Mouse (Mus musculus) adrenal gland (tissue): ENCODE results near the gene Osbpl6.

ENCODE experiments used
- intact Hi-C: fragments of 180-260 bp; cut with DNase I; formaldehyde crosslinking; loops from one replicate; pipeline ENCODE4 v1.15.1; 2025
- microRNA-seq, 2 experiments: library from miRNA; unstranded; fragments of <30 nt; microRNA quantifications; one replicate each; pipeline ENCODE4; 2019

The Osbpl6 gene

GRCm38 (mm10) chr2:76631600-76631999, 225.3 kb downstream of the Osbpl6 start:
- intact Hi-C loops, result no loop called here

GRCm38 (mm10) chr2:76639637-76640036, 233.3 kb downstream of the Osbpl6 start:
- intact Hi-C loops, result no loop called here

DNA sequence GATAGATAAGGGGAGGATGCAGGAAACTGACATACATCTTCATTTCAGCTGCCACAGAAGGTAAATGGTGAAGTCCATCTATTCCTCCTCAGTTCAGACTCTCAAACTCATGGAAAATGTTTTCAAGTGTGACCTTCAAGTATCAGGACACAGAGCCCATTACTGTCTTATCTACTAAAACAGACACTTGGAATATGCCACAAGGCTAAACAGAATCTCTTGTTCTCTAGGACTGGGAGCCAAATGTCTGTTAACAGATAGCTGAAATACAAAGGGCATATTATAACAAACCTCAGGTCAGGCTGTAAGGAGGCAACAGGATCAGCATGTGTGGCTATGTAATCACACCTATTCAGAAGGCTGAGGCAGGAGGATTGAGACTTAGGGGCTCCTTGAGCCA, 237.5 kb downstream of the Osbpl6 start:
- intact Hi-C loops, result no loop called here

GRCm38 (mm10) chr2:76647441-76647869, 241.1 kb downstream of the Osbpl6 start:
- intact Hi-C loops, result no loop called here

DNA sequence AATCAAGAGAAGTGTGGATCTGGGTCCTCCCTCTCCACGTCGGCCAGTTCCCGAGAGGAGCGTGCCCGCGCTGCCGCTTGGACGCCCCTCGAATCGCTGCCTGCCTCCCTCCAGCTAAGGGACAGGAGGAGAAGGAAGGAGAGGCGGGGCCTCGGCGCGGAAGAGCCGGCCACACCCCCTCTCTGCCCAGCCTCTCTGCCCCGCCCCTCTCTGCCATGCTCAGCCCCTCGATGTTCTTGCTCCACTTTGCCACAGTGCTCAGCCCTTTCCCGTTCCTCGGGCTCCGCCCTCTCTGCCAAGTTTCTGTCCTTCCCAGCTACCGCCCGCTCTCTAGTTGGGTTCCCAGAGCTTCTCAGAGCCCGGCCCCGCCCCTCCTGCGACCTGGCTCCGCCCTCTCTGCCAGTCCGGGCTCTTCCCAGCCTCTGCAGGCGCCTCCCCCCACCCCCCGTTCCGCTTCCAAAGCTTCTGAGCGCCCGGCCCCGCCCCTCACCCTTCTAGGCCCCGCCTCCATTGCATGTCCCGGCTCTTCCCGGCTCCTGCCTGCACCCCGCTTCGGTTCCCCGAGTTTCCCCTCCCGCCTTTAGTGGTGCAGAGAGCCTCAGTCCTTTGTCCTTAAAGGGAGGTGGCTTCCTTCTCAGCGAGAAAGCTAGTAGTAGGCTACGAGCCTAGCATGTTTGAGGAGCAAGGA, 241.7 kb downstream of the Osbpl6 start, which contains the start of the genes Prkra and Pjvk:
TSS of gene Prkra (minus strand) at position 133 of the 688 bp plus-strand sequence.
TSS of gene Pjvk (plus strand) at position 594 of the 688 bp plus-strand sequence.
- intact Hi-C loops, result no loop called here

DNA sequence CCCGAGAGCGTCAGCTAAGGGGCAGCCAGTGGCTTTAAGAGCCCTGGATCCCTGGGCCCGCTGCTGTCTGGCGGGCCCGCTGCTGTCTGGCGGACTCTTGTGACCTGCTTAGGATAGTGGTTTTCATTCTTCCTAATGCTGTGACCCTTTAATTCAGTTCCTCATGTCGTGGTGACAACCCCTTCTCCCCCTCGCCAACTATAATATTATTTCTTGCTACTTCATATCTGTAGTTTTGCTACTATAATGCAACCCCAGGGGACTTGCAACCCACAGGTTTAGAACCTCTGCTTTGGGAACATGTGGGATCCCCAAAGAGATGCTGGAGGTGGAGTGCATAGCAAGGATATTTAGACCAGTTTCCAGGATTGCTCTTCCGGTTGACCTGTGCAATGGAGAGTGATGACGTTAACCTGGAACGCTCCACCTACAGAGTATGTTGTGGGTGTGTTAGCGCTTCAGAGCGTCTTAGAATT, 242.4 kb downstream of the Osbpl6 start:
- intact Hi-C loops, result no loop called here

Small RNA genes within 50 kb of the gene (microRNA-seq; reads per million reads assigned to microRNA genes)
- gene Gm23164, result 0 reads per million in 2 experiments
